Mouse (Mus musculus): ENCODE measurements around the gene Fuca1. TPM values are rescaled to one million over a fixed set of nuclear protein-coding genes. Genes with fewer than 3 reads are reported as not detected.

Gene Fuca1
- total and polyA plus RNA-seq, 3 experiments, result 32.6 to 77.6 (median 66.5) TPM

- Histone ChIP-seq H3K36me3 (replicated peaks in 1 of 2; ENCODE audit: control insufficient read depth in 1 of 2, insufficient read depth in 1 of 2, low read length in 1 of 2) (peaks cover 41 to 71% of the 10 kb centered on the region in 2 experiments), H3K4me2 (ENCODE audit: insufficient read depth, low read depth, poor library complexity, severe bottlenecking) (peak overlapping the region; percentile 65), H3K9ac (ENCODE audit: insufficient read depth, low read depth) (peak overlapping the region; percentile 85), H3K9me3 (replicated peaks; ENCODE audit: low read length) (no peaks in the 10 kb centered on the region), H3K79me2 (replicated peaks; ENCODE audit: control insufficient read depth, extremely low read depth, insufficient read depth, poor library complexity, severe bottlenecking) (no peaks in the 10 kb centered on the region), H3K27me3 (replicated peaks) (no peaks in the 10 kb centered on the region), H3K4me3 (replicated peaks in 1 of 3; ENCODE audit: low read depth in 2 of 3, low read length in 2 of 3, poor library complexity in 1 of 3) (peak overlapping the region; percentile 75 to 92 (median 78)), H3K4me1 (ENCODE audit: control insufficient read depth in 1 of 2, insufficient read depth in 2 of 2) (peaks cover 7 to 33% of the 10 kb centered on the region in 2 experiments; a peak in 3 of 4 replicates), H3K27ac (ENCODE audit: insufficient read depth, low read depth) (peak overlapping the region; percentile 61)
- no peak for TF ChIP-seq TCF12 (IDR thresholded peaks at IDR 0.05; ENCODE audit: low read depth, low read length)
- 0 out of 2 replicates have a peak, but pooled peaks have one; percentile 7 for TF ChIP-seq ETS1 (conservative IDR thresholded peaks at IDR 0.05; ENCODE audit: low read depth, low read length)
- peak; percentile 45; the same call in 1 of the 2 replicates for TF ChIP-seq CHD2 (IDR thresholded peaks at IDR 0.05; ENCODE audit: low read length)
- dilution Hi-C loops (cut with MboI; ENCODE audit: extremely low pct_ligation_motif_present, extremely low pct_unique_long_range_greater_than_20kb, low sequenced_read_pairs) (no loop called here), in situ Hi-C loops (cut with MboI; ENCODE audit: low pct_ligation_motif_present, low pct_unique_long_range_greater_than_20kb, low sequenced_read_pairs) (no loop called here)
- no peak for DNase-seq (ENCODE audit: extremely low read depth)
These were observed 42.4 kb downstream of the Fuca1 start for GRCm38 (mm10) chr4:135962946-135963345.

GRCm38 (mm10) chr4:135963457-135964193 lies 43.1 kb downstream of the Fuca1 start, which contains the start of gene Gale:
Gene Gale (plus strand): TSS chr4:135963727.
- Histone ChIP-seq H3K4me2 (ENCODE audit: insufficient read depth, low read depth, poor library complexity, severe bottlenecking) (peak within 1 kb of the TSS; percentile 65), H3K9me3 (replicated peaks; ENCODE audit: low read length) (no peaks in the 10 kb centered on the region), H3K4me1 (ENCODE audit: control insufficient read depth in 1 of 2, insufficient read depth in 2 of 2) (peaks cover 7 to 27% of the 10 kb centered on the region in 2 experiments; a peak in 3 of 4 replicates), H3K36me3 (replicated peaks in 1 of 2; ENCODE audit: control insufficient read depth in 1 of 2, insufficient read depth in 1 of 2, low read length in 1 of 2) (peaks cover 41 to 71% of the 10 kb centered on the region in 2 experiments), H3K27me3 (replicated peaks) (no peaks in the 10 kb centered on the region), H3K4me3 (replicated peaks in 1 of 3; ENCODE audit: low read depth in 2 of 3, low read length in 2 of 3, poor library complexity in 1 of 3) (peak within 1 kb of the TSS; percentile 78 to 92 (median 79)), H3K79me2 (replicated peaks; ENCODE audit: control insufficient read depth, extremely low read depth, insufficient read depth, poor library complexity, severe bottlenecking) (no peaks in the 10 kb centered on the region), H3K27ac (ENCODE audit: insufficient read depth, low read depth) (peak within 1 kb of the TSS; percentile 61), H3K9ac (ENCODE audit: insufficient read depth, low read depth) (peak within 1 kb of the TSS; percentile 85)
- DNase-seq (ENCODE audit: extremely low read depth), result peak; percentile 98
- in situ Hi-C loops (cut with MboI; ENCODE audit: low pct_ligation_motif_present, low pct_unique_long_range_greater_than_20kb, low sequenced_read_pairs), result no loop called here
- dilution Hi-C loops (cut with MboI; ENCODE audit: extremely low pct_ligation_motif_present, extremely low pct_unique_long_range_greater_than_20kb, low sequenced_read_pairs), result no loop called here
- peak; percentile 90 for TF ChIP-seq NRF1 (IDR thresholded peaks at IDR 0.05; ENCODE audit: low read depth, low read length)
- TF ChIP-seq USF2 (conservative IDR thresholded peaks at IDR 0.05; ENCODE audit: low read depth, low read length), result no peak
- no peak for TF ChIP-seq RAD21 (IDR thresholded peaks at IDR 0.05; ENCODE audit: low read depth, low read length)
- TF ChIP-seq MEF2A (IDR thresholded peaks at IDR 0.05; ENCODE audit: borderline replicate concordance, low read depth, low read length), result 0 out of 2 replicates have a peak, but pooled peaks have one; percentile 27
- TF ChIP-seq ZNF384 (IDR thresholded peaks at IDR 0.05; ENCODE audit: low read depth, low read length), result no peak
- 0 out of 2 replicates have a peak, but pooled peaks have one; percentile 54 for TF ChIP-seq MYC (IDR thresholded peaks at IDR 0.05; ENCODE audit: low read depth, low read length)
- peak; percentile 89; the same call in 1 of the 2 replicates for TF ChIP-seq POLR2AphosphoS2 (IDR thresholded peaks at IDR 0.05; ENCODE audit: low read depth, low read length)
- peak; percentile 34; the same call in 1 of the 2 replicates for TF ChIP-seq MAX (IDR thresholded peaks at IDR 0.05; ENCODE audit: low read length)
- TF ChIP-seq SMC3 (IDR thresholded peaks at IDR 0.05; ENCODE audit: low read depth, low read length), result no peak; the same call in 1 of the 2 replicates
- TF ChIP-seq EP300 (IDR thresholded peaks at IDR 0.05; ENCODE audit: low read length), result no peak
- peak; percentile 76 for TF ChIP-seq TBP (conservative IDR thresholded peaks at IDR 0.05; ENCODE audit: low read depth, low read length)
- peak; percentile 89 for TF ChIP-seq ZMIZ1 (IDR thresholded peaks at IDR 0.05; ENCODE audit: low read depth, low read length)
- TF ChIP-seq GABPA (IDR thresholded peaks at IDR 0.05; ENCODE audit: insufficient replicate concordance, low read depth, low read length), result peak; percentile 9; the same call in 1 of the 2 replicates
- no peak for TF ChIP-seq IRF4 (IDR thresholded peaks at IDR 0.05; ENCODE audit: low read depth, low read length)
- TF ChIP-seq JUND (conservative IDR thresholded peaks at IDR 0.05; ENCODE audit: low read depth, low read length), result no peak
- no peak for TF ChIP-seq CHD2 (IDR thresholded peaks at IDR 0.05; ENCODE audit: low read length)
- TF ChIP-seq E2F4 (IDR thresholded peaks at IDR 0.05; ENCODE audit: insufficient replicate concordance, low read depth, low read length), result no peak
- peak; percentile 95 for TF ChIP-seq ELF1 (IDR thresholded peaks at IDR 0.05; ENCODE audit: low read depth, low read length)
- TF ChIP-seq RCOR1 (conservative IDR thresholded peaks at IDR 0.05; ENCODE audit: low read depth, low read length), result no peak
- TF ChIP-seq TCF12 (IDR thresholded peaks at IDR 0.05; ENCODE audit: low read depth, low read length), result peak; percentile 84
- no peak for TF ChIP-seq ZKSCAN1 (IDR thresholded peaks at IDR 0.05; ENCODE audit: borderline replicate concordance, low read depth, low read length)
- no peak for TF ChIP-seq JUN (IDR thresholded peaks at IDR 0.05; ENCODE audit: insufficient read depth, low read depth, low read length)
- no peak for TF ChIP-seq USF1 (IDR thresholded peaks at IDR 0.05; ENCODE audit: low read depth, low read length)
- TF ChIP-seq CTCF (conservative IDR thresholded peaks at IDR 0.05 in 1 of 2, IDR thresholded peaks at IDR 0.05 in 1 of 2; ENCODE audit: low read depth in 2 of 2, low read length in 2 of 2), result no peak
- peak; percentile 80; the same call in 1 of the 2 replicates for TF ChIP-seq KAT2A (IDR thresholded peaks at IDR 0.05; ENCODE audit: insufficient replicate concordance, low read length)
- TF ChIP-seq ETS1 (conservative IDR thresholded peaks at IDR 0.05; ENCODE audit: low read depth, low read length), result 0 out of 2 replicates have a peak, but pooled peaks have one; percentile 4
- TF ChIP-seq POLR2A (IDR thresholded peaks at IDR 0.05; ENCODE audit: low read depth, low read length), result peak; percentile 94
- TF ChIP-seq MAZ (IDR thresholded peaks at IDR 0.05; ENCODE audit: low read depth, low read length), result 0 out of 2 replicates have a peak, but pooled peaks have one; percentile 53
- TF ChIP-seq BHLHE40 (IDR thresholded peaks at IDR 0.05; ENCODE audit: low read depth, low read length), result peak; percentile 40
- peak; percentile 90 for TF ChIP-seq NELFE (IDR thresholded peaks at IDR 0.05; ENCODE audit: low read depth, low read length)

Measured in CH12.LX (cell line).